Mouse (Mus musculus) cerebellum, postnatal 10 days (tissue): ENCODE results near the gene H2-Aa.

ENCODE experiments used
- DNase-seq, 2 experiments: peaks; one replicate each; pipeline ENCODE4 v3.0.0; 2021; ENCODE audit warnings: mixed read lengths in 2 of 2

Gene H2-Aa

DNA sequence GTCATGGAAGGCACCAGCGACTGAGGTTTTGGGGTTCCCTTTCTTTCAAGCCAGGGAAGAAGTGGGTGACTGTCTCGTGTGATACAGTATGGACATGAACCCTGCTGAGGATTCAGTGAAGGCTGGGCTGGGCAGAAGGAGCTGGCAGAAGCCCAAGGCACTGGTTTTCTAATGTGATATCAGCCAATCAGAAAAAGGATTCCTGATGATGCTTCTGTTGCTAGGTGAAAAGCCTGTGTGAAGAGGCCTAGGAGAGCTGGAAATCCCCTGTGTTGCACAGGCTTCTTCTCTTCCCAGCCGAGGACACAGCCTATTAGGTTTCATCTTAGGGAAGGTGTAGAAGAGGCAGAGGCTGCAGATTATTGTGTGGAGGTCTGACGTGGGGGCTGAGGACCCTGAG lies 26.1 kb downstream of the H2-Aa start:
- DNase-seq = peak; percentile 89 to 94

DNA sequence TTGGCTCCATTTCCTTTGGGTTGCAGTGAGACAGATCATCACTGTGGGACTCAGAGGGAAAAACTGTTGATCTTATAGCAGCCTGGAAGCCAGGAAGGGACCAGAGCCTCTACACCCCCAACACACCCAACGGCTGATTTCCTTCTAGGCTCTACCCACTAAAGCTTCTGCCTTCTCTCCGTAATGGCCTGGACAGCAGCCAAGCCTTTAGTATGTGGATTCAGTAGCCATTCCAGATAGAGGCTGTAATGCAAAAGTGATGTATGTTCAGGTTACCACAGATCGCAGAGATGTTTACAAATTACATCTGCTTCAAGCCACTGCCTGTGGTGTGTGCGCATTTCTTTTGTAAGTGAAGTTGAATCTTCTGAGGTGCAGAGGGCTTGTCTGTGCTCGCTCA lies 27.1 kb downstream of the H2-Aa start:
- DNase-seq = peak in 1 of 2 experiments; percentile 32

DNA sequence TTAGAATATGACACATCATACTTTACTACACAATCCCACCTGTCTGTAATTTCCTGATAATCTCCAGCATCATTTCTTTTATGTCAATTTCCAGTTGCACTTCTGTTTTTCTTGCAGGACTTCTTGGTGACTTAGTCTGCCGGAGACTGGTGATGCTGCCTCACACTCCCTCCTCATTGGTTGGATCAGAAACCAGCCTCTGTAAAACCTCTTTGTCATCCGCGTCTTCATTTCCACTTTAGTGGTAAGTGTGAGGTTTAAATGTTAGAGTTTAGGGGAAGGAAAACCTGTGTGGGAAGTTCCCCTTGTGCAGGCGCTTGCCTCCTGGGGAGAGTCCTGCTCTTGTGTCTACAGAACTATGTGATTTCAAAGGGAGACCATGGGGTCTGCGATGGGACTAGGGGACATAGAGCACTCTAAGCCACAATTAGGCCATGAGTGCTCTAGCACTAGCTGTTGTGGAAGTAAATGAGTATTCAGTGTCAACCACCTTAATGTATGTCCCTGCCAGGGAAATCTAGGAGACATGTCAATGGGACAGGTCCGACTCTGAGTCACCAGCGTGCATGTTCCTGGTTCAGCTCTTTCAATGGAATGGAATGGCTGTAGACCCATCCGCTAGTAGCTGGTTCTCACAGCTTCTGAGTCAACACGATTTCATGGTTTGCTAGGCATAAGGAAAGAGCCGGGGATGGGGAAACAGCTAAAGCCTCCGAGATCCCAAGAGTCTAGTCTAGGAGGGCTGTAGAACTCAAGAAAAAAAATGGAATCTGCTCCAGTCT lies 29.8 kb downstream of the H2-Aa start, which contains the start of gene H2-Ab1:
Gene H2-Ab1, plus strand, starts transcription at position 96 of the 782 bp plus-strand sequence.
- peak; percentile 82 to 84 for DNase-seq

- DNase-seq = no peak
Measured at GRCm38 (mm10) chr17:34256501-34256900, 31.1 kb downstream of the H2-Aa start.

GRCm38 (mm10) chr17:34251666-34252065 lies 36.0 kb downstream of the H2-Aa start:
- DNase-seq = no peak

- peak; percentile 63 to 81 for DNase-seq
Measured at GRCm38 (mm10) chr17:34249878-34250277, 37.7 kb downstream of the H2-Aa start.

GRCm38 (mm10) chr17:34249361-34249760 lies 38.3 kb downstream of the H2-Aa start:
- DNase-seq = no peak

DNA sequence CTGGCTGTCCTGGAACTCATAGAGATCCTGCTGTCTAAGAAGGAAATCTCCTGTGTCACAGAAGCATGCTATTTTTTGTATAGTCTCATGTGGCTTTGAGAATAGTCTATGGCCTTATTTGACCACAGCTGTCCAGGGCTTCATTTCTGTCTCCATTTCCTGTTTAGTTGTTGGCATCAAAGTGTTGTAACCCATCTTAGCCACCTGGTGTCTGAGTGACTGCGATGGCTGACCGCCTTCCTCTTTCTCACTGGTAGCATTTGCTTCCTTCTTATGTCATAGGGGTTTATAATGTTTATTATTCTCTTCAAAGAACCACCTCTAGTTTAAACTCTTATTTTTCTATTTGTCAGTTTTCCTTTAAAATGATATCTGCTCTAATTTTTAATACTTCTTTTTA lies 38.9 kb downstream of the H2-Aa start:
- DNase-seq = no peak

GRCm38 (mm10) chr17:34247047-34247446 lies 40.6 kb downstream of the H2-Aa start:
- peak; percentile 15 to 27 for DNase-seq

GRCm38 (mm10) chr17:34244656-34245055 lies 43.0 kb downstream of the H2-Aa start:
- DNase-seq = no peak

DNA sequence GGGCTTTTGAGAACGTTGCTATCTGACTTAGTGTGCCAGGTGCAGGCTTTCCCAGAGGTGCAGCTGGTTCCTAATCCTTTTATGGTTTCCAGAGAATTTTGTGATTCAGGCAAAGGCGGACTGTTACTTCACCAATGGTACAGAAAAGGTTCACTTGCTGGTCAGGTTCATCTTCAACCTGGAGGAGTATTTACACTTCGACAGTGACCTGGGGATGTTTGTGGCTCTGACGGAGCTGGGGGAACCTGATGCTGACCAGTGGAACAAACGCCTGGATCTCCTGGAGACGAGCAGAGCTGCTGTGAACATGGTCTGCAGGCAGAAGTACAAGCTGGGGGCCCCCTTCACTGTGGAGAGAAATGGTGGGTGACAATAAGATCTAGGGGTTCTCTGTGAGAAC lies 46.7 kb downstream of the H2-Aa start:
- DNase-seq = no peak

GRCm38 (mm10) chr17:34240366-34240765 lies 47.3 kb downstream of the H2-Aa start:
- no peak for DNase-seq

GRCm38 (mm10) chr17:34239601-34240041 lies 48.0 kb downstream of the H2-Aa start:
- no peak for DNase-seq

- DNase-seq = peak; percentile 48 to 72
Measured at GRCm38 (mm10) chr17:34238706-34239105, 48.9 kb downstream of the H2-Aa start, which contains the start of gene H2-Ob. Gene H2-Ob (plus strand): TSS chr17:34238903.

GRCm38 (mm10) chr17:34237741-34238140 lies 49.9 kb downstream of the H2-Aa start:
- DNase-seq = no peak

DNA sequence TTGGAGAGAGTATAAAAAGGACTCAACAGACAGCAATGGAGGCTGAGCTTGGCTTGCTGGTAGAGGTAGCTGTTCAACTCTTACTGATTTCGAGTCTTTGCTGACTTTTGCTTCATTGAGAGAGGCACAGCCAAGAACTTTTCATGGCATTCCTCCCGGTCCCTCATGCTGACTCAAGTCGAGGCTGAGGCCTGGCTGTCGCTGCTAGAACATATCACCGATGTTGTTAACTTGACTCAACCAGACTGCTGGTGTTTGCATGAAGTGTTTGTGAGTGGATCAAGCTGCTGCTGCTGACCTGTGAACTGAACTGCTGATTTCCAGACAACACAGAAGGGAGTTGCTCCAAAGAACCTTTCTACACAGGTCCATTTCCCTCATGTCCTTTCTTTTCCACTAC lies 50.9 kb downstream of the H2-Aa start:
- no peak for DNase-seq

GRCm38 (mm10) chr17:34234926-34235325 lies 52.7 kb downstream of the H2-Aa start:
- DNase-seq = peak; percentile 81 to 82
